Mouse (Mus musculus) lung, adult 2 months (tissue): ENCODE results near the gene Bcap31.

Experiments used
- CTCF ChIP-seq: fragments of 200-500 bp; IDR thresholded peaks from 2 replicates; pipeline ENCODE4 v1.5.1; 2011; ENCODE audit warnings: mild to moderate bottlenecking, low read length, control low read depth; ENCODE audit not compliant: insufficient read depth
- POLR2A ChIP-seq: fragments of 200-500 bp; IDR thresholded peaks from 2 replicates; pipeline ENCODE4 v1.6.1; 2011; ENCODE audit warnings: low read depth, mild to moderate bottlenecking, control low read depth, low read length, borderline replicate concordance; ENCODE audit errors: extremely low read depth

DNA sequence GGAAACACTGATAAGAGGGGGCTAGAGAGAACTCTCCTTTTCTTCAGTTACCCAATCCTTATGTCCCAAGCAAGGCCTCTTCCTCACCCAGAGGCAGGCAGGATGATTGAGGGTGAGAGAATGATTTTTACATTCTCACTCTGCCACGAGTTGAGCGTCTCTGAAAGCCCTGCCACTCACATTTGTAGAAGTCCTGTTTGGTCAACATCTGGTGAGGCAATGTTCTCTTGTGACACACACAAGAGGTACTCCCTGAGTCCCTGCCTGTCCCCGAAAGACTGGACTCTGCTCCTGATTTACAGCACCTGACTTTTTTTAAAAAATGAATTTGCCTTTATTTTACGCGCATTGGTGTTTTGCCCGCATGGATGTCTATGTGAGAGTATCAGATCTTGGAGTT, 62.6 kb downstream of the Bcap31 start:
- TF ChIP-seq POLR2A (no peak), CTCF (no peak)
